Mouse (Mus musculus): ENCODE results near the gene Elk3.

The Elk3 gene

GRCm38 (mm10) chr10:93269744-93270143, 41.2 kb downstream of the Elk3 start:
- no peak for TF ChIP-seq GATA4 (IDR thresholded peaks at IDR 0.05; ENCODE audit: insufficient replicate concordance, low read length)

- TF ChIP-seq GATA4 (IDR thresholded peaks at IDR 0.05; ENCODE audit: insufficient replicate concordance, low read length): no peak
These were observed 42.6 kb downstream of the Elk3 start for GRCm38 (mm10) chr10:93268339-93268738.

GRCm38 (mm10) chr10:93267509-93267908, 43.4 kb downstream of the Elk3 start:
- no peak for TF ChIP-seq GATA4 (IDR thresholded peaks at IDR 0.05; ENCODE audit: insufficient replicate concordance, low read length)

DNA sequence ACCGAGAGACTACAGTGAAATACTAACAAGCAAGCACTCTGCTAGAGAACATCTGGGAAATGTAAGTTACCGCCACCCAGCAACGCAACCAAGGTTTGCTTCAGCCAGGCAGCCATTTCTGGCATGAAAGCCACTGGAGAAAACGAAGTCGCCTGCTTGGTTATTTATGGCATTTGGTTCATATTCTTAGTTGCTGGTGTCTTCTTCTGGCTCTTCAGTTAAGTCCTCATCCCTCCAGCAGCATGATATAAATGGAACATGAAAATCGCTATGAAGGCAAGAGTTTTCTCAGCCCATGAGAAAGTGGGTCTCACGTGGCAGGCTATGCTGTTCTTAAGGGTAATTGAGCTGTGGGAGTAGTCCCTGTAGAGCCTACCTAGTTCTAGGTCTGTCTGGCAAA, 44.4 kb downstream of the Elk3 start:
- TF ChIP-seq GATA4 (IDR thresholded peaks at IDR 0.05; ENCODE audit: insufficient replicate concordance, low read length): no peak

DNA sequence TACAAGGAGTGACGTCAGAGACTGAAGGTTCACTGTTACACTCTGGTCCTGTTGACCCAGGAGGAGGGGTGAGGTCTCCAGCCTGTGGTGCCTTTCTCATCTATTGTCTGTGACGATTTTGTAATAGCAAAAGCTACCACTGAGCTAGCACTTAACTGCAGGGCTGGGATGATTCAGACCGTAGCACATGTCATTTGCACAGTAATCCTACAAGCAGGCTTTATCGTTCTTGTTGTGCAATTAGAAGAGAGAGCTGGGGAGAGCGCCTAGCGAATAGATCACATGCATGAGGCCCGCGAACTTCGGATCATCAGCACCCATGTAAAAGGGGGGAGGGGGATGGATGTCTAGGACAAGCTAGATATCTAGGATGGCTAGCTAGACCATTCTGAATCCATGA, 45.1 kb downstream of the Elk3 start:
- TF ChIP-seq GATA4 (IDR thresholded peaks at IDR 0.05; ENCODE audit: insufficient replicate concordance, low read length): no peak

GRCm38 (mm10) chr10:93264001-93264400, 46.9 kb downstream of the Elk3 start:
- no peak for TF ChIP-seq GATA4 (IDR thresholded peaks at IDR 0.05; ENCODE audit: insufficient replicate concordance, low read length)

DNA sequence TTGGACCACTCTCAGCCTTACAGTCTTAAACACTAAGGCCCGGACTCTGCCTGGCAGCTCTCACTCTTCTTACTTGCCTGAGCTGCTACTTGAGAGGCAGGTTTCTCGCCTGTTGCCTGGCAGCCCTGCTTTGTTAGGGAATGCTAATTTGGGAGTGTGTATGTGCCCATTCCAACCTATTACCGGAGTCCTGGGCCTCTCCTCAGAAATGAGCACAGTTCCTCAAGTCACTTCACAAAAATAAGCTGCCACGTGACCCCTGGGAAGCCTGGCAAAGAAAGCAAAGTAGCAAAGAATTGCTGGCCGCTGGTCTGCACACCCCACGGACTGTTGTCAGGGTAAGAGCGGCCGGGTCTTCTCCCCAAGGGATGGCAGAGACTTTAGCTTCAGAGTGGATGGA, 47.5 kb downstream of the Elk3 start:
- TF ChIP-seq GATA4 (IDR thresholded peaks at IDR 0.05; ENCODE audit: insufficient replicate concordance, low read length): no peak

- no peak for TF ChIP-seq GATA4 (IDR thresholded peaks at IDR 0.05; ENCODE audit: insufficient replicate concordance, low read length)
These were observed 48.9 kb downstream of the Elk3 start for GRCm38 (mm10) chr10:93261981-93262499.

DNA sequence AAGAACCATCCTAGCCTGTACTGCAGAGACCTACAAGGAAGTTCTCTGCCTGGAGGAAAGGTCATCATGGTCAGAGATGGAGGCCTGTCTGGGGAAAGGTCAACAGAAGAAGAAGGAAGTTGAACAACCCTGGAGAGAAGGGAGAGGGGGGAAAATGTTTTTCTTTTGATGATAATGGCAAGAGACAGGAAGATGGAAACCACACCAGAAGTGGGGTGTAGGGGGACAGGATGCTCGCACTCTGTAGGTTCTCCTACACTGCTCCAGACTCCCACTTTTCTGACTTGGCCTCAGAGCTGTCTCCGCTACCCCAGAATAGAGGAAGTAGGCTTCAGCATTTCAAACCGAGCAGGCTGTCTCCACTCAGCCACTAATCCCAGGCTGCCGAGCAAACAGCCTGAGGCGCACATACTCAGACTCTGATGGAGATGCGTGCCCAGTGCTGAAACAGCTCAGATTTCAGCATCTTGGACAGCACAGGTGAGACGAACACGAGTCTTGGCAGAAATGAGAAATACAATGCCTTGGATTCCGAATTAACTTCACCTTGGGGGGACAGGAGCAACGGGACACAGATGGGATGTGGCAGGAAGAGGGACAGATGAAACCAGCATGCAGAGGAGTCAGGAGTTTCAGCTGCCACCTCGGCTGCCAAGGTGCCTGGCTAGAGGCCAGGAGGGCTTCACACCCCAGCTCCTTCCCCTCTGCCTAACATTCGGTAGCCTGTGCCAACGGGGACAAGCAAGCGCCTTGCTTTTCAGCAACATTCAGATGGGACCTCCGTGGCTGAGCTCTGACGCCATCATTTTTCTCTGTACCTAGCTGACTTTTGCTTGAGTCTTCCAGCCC, 49.6 kb downstream of the Elk3 start:
- TF ChIP-seq GATA4 (IDR thresholded peaks at IDR 0.05; ENCODE audit: insufficient replicate concordance, low read length): no peak; the same call in 1 of the 2 replicates

- TF ChIP-seq GATA4 (IDR thresholded peaks at IDR 0.05; ENCODE audit: insufficient replicate concordance, low read length): no peak
These were observed 51.1 kb downstream of the Elk3 start for GRCm38 (mm10) chr10:93259826-93260225.

DNA sequence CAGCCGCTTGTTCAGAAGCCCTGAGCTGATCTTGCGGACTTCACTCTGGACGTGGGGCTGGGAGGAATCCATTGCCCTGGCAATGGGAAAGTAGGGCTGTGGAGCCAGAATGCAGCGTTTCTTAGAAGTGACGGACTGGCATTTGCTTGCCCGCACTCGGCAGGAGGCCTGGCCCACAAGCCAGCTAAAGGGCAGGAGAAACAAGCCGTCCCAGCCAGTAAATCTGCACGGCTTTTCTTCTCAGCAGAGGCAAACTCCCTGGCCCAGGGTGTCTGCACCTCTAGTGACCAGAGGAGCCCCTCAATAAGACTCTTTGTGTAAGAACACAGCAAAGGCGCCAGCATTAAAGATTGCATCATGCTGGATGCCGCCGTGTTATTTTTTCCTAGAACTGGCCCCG, 55.6 kb downstream of the Elk3 start:
- TF ChIP-seq GATA4 (IDR thresholded peaks at IDR 0.05; ENCODE audit: insufficient replicate concordance, low read length): no peak

- no peak for TF ChIP-seq GATA4 (IDR thresholded peaks at IDR 0.05; ENCODE audit: insufficient replicate concordance, low read length)
These were observed 57.8 kb downstream of the Elk3 start for GRCm38 (mm10) chr10:93253156-93253555.

- no peak for TF ChIP-seq GATA4 (IDR thresholded peaks at IDR 0.05; ENCODE audit: insufficient replicate concordance, low read length)
These were observed 58.3 kb downstream of the Elk3 start for GRCm38 (mm10) chr10:93252661-93253060.

DNA sequence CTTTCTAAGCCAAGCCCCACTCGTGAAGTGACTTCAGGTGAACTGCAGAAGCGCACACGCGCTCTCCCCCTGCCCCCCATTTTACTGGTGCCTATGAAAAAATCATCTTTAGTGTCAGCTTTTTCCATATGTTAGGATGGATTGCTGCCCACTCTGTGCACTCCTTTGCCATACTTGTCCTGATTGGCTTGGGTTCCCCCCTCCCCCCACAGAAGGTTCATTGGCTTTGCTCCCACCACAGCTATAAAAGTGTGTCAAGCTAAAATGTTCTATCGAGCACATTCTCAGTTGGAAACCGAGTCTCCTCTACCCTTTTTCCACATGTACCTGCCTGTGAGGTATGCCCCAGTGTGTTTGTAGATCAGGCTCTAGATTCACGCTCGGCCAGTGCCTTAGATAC, 59.5 kb downstream of the Elk3 start:
- no peak for TF ChIP-seq GATA4 (IDR thresholded peaks at IDR 0.05; ENCODE audit: insufficient replicate concordance, low read length)

DNA sequence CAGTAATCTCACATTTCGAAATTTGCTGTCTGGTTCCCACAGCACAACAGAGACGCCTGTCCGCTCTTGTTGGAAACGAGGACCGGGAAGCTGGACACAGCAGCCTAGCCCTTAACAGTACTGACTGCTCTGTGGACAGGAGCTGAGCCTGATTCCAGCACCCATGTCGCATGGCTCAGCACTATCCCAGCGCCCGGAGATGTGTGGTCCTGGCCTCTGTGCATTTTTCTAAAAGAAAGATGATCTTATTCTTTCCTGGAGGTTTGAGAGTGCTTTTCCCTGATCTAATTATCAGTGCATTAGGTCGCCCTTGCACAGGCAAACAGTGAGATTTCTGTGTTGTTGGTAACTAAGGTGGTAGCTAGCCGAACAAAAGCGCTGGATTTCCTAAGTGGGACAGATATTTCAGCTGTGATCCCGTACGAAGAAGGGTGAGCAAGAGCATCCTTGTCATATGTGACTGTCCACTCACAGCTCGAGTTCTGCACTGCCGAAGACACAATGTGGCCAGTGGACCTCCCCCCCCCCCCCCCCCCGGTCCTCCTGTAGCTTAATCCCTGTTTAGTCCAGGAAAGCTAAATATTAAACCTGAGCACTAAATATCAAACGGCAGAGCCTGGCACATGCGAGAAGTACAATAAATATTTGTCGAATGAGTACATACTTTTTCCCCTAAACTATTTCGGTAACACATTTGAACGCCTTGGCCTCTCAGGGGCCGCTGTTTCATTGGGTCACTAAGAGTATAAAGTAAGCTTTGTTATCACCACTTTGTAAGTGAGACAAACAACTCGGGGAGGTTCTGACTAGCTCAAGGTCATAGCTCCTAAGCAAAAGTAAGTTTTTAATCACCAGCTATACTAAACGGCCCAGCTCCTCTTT, 60.3 kb downstream of the Elk3 start:
- no peak for TF ChIP-seq GATA4 (IDR thresholded peaks at IDR 0.05; ENCODE audit: insufficient replicate concordance, low read length)

- no peak for TF ChIP-seq GATA4 (IDR thresholded peaks at IDR 0.05; ENCODE audit: insufficient replicate concordance, low read length)
These were observed 61.0 kb downstream of the Elk3 start for GRCm38 (mm10) chr10:93249901-93250300.
